Mouse (Mus musculus): ENCODE measurements around the gene Nfix. TPM values are rescaled to one million over a fixed set of nuclear protein-coding genes. Genes with fewer than 3 reads are reported as not detected.
A peak's percentile ranks its signal among the peaks of the same experiment; 100 is the strongest.

The Nfix gene
- polyA plus RNA-seq, 1 experiment from 2014 or later: 28.7 TPM

DNA sequence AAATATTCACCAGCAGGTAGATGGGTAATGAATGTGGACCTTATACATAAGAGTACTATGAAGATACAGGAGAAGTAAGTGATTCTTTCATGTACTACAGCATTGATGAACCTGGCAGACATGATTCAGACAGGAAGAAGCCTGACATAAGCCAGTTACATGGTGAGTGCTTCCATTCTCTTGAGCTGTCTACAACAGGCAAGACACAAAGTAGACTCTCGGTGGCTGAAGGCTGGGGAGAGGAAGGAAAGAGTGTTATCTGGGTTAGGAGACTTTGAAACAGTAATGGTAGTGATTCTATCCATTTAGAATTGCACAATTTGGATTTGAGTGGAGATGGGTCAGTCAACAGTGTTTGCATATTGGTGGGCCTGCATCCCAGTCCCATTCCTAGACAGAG lies 141.2 kb downstream of the Nfix start:
- WGBS: 81% methylated on average over 1 of the region's 1 CpGs
- Histone ChIP-seq H3K36me3 (no peaks in the 10 kb centered on the region), H3K4me1 (replicated peaks) (peaks cover 80% of the 10 kb centered on the region), H3K27me3 (no peaks in the 10 kb centered on the region), H3K27ac (replicated peaks) (0 out of 2 replicates have a peak overlapping the region, but pooled peaks have one; percentile 94), H3K4me2 (peak overlapping the region; percentile 87; the same call in 1 of the 2 replicates), H3K9ac (no peak overlapping the region), H3K9me3 (no peaks in the 10 kb centered on the region), H3K4me3 (no peak overlapping the region)
- no peak for ATAC-seq (ENCODE audit: low read depth)

DNA sequence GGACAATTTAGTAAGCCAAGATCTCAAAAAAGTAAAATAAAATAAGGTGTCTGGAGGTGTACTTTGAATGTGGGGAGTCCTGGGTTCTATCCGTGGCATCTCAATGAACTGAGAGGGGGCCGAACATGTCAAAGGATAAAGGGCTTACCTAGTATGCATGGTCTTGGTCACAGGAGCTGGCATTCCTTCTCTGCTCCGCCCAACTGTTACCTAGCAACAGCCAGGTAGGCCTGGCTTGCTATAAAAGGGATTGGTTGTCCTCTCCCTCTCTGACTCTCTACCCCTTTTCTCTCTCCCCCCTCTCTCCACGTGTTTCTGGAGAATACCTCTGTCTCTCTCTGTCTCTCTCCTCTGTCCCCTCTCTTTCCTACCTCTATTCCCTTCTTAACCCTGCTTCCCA lies 142.5 kb downstream of the Nfix start:
- Histone ChIP-seq H3K4me3 (no peak overlapping the region), H3K36me3 (no peaks in the 10 kb centered on the region), H3K9ac (no peak overlapping the region), H3K4me2 (no peak overlapping the region), H3K4me1 (replicated peaks) (peaks cover 80% of the 10 kb centered on the region), H3K9me3 (no peaks in the 10 kb centered on the region), H3K27ac (replicated peaks) (peak overlapping the region; percentile 87; the same call in 1 of the 2 replicates), H3K27me3 (no peaks in the 10 kb centered on the region)
- 55% methylated on average over 4 of the region's 4 CpGs for WGBS
- no peak for ATAC-seq (ENCODE audit: low read depth)

DNA sequence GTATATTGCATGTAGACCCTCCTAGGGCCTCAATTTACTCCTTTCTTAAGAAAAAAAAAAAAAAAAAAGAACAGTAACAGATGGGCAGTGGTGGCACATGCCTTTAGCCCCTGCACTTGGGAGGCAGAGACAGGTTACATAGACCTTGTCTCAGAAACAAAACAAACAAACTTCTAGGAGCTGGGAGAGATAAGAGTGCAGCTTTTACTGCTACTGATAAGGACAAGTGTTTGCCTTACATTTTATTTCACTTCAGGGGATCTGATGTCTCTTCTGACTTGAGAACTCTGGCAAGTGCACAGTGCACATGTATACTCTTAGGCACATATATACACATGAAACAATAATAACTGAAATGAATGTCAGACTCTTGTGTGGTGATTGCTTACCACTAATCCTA lies 142.9 kb downstream of the Nfix start:
- H3K4me3 ChIP-seq: peak overlapping the region; percentile 34
- H3K27ac ChIP-seq (replicated peaks): peak overlapping the region; percentile 87
- peaks cover 80% of the 10 kb centered on the region for H3K4me1 ChIP-seq (replicated peaks)

DNA sequence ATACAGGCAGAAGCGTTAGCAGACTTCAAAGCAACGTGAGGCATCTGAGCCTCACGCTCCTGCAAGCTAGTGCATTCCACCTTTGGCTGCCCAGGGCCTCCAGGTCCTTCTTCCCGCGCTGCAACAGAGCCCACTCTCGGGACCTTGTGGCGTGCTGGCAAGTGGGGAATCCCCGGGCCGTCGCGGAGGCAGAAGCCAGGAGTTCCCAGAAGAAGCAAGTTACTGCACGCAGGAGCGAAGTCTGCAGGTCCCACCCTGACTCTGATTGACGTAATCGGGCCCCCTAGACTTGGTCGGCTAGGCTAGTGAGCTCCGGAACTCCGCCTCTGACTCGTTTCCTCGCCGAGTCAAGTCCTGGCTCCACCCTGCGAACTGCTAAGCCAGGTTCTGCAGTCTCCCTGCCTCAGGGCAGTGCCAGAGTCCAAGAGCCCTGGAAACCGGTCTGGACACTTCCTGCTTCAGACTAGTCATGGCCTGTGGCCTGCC lies 143.5 kb downstream of the Nfix start:
- ATAC-seq (ENCODE audit: low read depth): no peak
- peak overlapping the region; percentile 67 for H3K9ac ChIP-seq
- peak overlapping the region; percentile 87 for H3K27ac ChIP-seq (replicated peaks)
- no peaks in the 10 kb centered on the region for H3K27me3 ChIP-seq
- H3K4me1 ChIP-seq (replicated peaks): peaks cover 74% of the 10 kb centered on the region
- peak overlapping the region; percentile 56 for H3K4me2 ChIP-seq
- under 1% methylated on average over 23 of the region's 23 CpGs for WGBS
- H3K9me3 ChIP-seq: no peaks in the 10 kb centered on the region
- H3K4me3 ChIP-seq: peak overlapping the region; percentile 34
- no peaks in the 10 kb centered on the region for H3K36me3 ChIP-seq

More for the DNA sequence above, 142.9 kb downstream of the Nfix start:
- Histone ChIP-seq H3K4me2 (peak overlapping the region; percentile 56), H3K9me3 (no peaks in the 10 kb centered on the region), H3K9ac (peak overlapping the region; percentile 67), H3K27me3 (no peaks in the 10 kb centered on the region), H3K36me3 (no peaks in the 10 kb centered on the region)
- no peak for ATAC-seq (ENCODE audit: low read depth)

DNA sequence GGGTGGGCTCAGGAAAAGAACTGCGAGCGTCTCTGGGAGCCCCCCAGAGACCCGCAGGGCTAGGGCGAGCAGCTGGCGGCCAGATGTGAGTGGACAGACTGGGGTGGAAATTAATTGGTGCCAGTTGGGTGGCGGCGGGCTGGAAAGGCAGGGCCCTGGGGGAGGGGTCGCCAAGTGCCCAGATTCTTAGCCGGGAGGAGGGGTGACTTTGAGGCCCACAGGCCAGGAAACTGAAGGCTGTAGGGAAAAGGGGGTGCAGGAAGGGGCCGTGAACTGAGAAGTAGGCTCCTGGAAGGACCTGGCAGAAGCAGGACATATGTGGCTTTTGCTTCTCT lies 144.0 kb downstream of the Nfix start:
- peaks cover 71% of the 10 kb centered on the region for H3K4me1 ChIP-seq (replicated peaks)
- H3K9me3 ChIP-seq: no peaks in the 10 kb centered on the region
- peak overlapping the region; percentile 34 for H3K4me3 ChIP-seq
- WGBS: 3% methylated on average over 10 of the region's 10 CpGs
- H3K9ac ChIP-seq: peak overlapping the region; percentile 67
- no peaks in the 10 kb centered on the region for H3K36me3 ChIP-seq
- ATAC-seq (ENCODE audit: low read depth): peak; percentile 34; the same call in 1 of the 2 replicates
- H3K27me3 ChIP-seq: no peaks in the 10 kb centered on the region
- H3K27ac ChIP-seq (replicated peaks): peak overlapping the region; percentile 87
- peak overlapping the region; percentile 56 for H3K4me2 ChIP-seq

DNA sequence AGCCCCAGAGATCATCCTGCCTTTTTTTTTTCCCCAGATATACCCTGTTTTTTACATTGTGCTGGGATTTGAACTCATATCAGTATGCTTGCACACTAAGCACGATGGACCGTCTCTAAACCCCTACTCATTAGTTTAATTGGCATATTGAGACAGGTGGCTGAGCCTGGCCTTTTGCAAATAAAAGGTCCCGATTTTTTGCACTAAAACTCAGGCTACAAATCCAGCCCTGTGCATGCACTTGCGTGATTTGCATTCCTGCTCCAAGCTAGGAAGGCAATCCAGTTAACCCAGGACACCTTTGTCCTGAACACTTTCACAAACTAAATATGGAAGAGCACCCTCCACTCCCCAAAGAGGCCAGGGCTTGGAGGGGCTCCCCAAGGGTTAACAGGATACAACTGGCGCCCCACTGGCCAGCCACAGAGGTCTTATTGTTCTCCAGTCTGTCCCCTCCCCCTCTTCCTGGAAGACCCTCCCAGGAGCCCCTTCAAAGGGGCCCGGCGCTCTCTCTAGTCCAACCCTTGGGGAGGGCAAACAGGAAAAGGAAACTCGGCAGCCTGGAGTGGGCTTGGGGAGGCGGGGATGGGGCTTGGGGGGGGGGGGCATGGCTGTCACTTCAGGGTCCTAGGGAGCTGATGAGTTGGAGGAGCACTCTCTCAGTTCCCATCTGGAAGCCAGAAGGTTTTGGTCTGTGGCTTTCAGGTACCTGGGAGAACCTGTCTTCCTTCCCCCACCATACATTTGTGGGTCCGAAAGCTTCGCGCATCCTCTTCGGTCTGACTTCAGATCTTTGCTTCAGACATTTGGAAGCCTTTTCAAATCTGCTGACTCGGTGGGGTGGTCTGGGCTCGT lies 144.6 kb downstream of the Nfix start:
- 1% methylated on average over 15 of the region's 15 CpGs for WGBS
- Histone ChIP-seq H3K27me3 (no peaks in the 10 kb centered on the region), H3K27ac (replicated peaks) (peak overlapping the region; percentile 87), H3K9ac (peak overlapping the region; percentile 67), H3K36me3 (no peaks in the 10 kb centered on the region), H3K4me1 (replicated peaks) (peaks cover 71% of the 10 kb centered on the region), H3K4me3 (peak overlapping the region; percentile 34), H3K9me3 (no peaks in the 10 kb centered on the region), H3K4me2 (peak overlapping the region; percentile 56)
- peak; percentile 82 for ATAC-seq (ENCODE audit: low read depth)

DNA sequence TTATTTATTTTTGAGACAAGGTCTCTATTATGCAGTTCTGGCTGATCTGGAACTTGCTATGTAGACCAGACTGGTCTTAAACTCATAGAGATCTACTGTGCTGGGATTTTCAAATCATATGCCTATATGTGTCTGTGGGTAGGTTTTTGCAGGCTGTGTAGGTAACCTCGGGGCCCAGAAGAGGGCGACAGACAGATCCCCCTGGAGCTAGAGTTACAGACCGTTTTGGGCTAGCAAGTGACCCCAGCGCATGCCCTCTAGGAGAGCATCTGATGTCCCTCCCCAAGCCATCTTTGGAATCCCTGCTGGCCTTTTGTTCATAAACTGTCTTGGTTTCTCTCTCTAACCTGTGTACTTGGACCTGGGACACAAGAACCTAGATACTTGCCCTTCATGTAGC lies 145.5 kb downstream of the Nfix start:
- no peaks in the 10 kb centered on the region for H3K27me3 ChIP-seq
- no peak overlapping the region for H3K4me2 ChIP-seq
- no peak overlapping the region for H3K4me3 ChIP-seq
- H3K9me3 ChIP-seq: no peaks in the 10 kb centered on the region
- no peak for ATAC-seq (ENCODE audit: low read depth)
- H3K27ac ChIP-seq (replicated peaks): peak overlapping the region; percentile 87
- no peak overlapping the region for H3K9ac ChIP-seq
- 49% methylated on average over 4 of the region's 4 CpGs for WGBS
- H3K4me1 ChIP-seq (replicated peaks): peaks cover 67% of the 10 kb centered on the region
- no peaks in the 10 kb centered on the region for H3K36me3 ChIP-seq

DNA sequence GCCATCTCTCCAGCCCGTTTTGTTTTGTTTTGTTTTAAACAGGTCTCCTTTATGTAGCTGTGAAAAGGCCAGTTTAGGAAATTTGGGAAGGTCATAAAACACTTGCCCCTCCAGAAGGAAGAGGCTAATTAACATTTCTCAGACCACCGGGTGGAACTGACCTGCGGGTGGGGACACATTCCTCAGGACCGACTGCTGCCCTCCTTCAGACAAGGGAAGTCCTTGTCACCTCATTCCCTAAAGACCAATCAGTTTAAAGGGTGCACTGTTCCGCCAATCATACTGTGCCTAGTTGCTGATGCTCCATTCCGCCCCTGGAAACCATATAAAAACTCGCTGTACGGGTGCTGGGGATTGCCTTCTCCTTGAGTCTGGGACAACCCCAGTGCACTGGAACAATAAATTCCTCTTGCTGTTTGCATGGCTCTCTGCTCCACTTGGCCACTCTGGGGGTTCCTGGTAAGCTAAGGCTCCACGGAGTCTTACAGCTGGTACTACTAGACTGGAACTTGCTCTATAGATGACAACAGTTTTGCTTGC lies 147.0 kb downstream of the Nfix start:
- peaks cover 57% of the 10 kb centered on the region for H3K4me1 ChIP-seq (replicated peaks)
- ATAC-seq (ENCODE audit: low read depth): no peak
- H3K27ac ChIP-seq (replicated peaks): peak overlapping the region; percentile 40; the same call in 1 of the 2 replicates
- 36% methylated on average over 9 of the region's 9 CpGs for WGBS
- no peak overlapping the region for H3K9ac ChIP-seq
- H3K36me3 ChIP-seq: no peaks in the 10 kb centered on the region
- 0 out of 2 replicates have a peak overlapping the region, but pooled peaks have one; percentile 9 for H3K4me2 ChIP-seq
- no peaks in the 10 kb centered on the region for H3K27me3 ChIP-seq
- no peaks in the 10 kb centered on the region for H3K9me3 ChIP-seq
- H3K4me3 ChIP-seq: no peak overlapping the region

DNA sequence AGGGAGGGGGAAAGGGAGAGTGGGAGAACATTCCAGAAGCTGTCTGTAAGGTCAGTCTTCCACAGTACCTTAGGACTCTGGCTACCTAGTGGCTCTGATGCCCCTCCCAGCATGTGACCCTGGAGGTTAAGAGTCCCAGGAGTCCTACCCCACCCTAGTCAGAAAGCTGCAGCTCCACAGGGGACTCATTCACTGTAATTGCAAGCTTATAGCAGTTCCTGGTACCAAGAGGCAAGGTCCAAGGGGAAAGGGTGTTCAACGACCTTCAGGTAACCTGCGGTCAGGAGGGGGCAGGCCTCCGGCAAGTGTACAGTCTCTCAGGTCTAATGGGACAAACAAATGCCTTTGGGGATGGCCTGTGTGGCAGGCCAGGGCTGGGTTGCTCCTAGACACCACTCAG lies 149.9 kb downstream of the Nfix start:
- Histone ChIP-seq H3K4me2 (no peak overlapping the region), H3K36me3 (no peaks in the 10 kb centered on the region), H3K27ac (replicated peaks) (peak overlapping the region; percentile 57), H3K9me3 (no peaks in the 10 kb centered on the region), H3K4me3 (no peak overlapping the region), H3K9ac (peak overlapping the region; percentile 34; the same call in 1 of the 2 replicates), H3K4me1 (replicated peaks) (peaks cover 37% of the 10 kb centered on the region), H3K27me3 (no peaks in the 10 kb centered on the region)
- WGBS: 30% methylated on average over 3 of the region's 3 CpGs
- ATAC-seq (ENCODE audit: low read depth): no peak

Other genes starting within 250 kb of the Nfix start
- gene Ier2, start 137.5 kb downstream of the Nfix start, polyA plus RNA-seq (2015; fragmentation: Nextera tagmentation; extraction: Ambion mirVana): 32.5 and 37.7 TPM in 2 replicates
- 53.6 and 55.5 TPM in 2 replicates for gene Trmt1, start 114.0 kb downstream of the Nfix start, polyA plus RNA-seq (2015; fragmentation: Nextera tagmentation; extraction: Ambion mirVana)
- 14.1 and 15.1 TPM in 2 replicates for gene Nacc1, start 112.5 kb downstream of the Nfix start, polyA plus RNA-seq (2015; fragmentation: Nextera tagmentation; extraction: Ambion mirVana)
- 2.8 and 3.6 TPM in 2 replicates for gene Lyl1, start 98.9 kb downstream of the Nfix start, polyA plus RNA-seq (2015; fragmentation: Nextera tagmentation; extraction: Ambion mirVana)
- 1.4 and 2.2 TPM in 2 replicates for gene G430095P16Rik, start 77.3 kb downstream of the Nfix start, polyA plus RNA-seq (2015; fragmentation: Nextera tagmentation; extraction: Ambion mirVana)
- 12.3 and 12.8 TPM in 2 replicates for gene Dand5, start 22.5 kb upstream of the Nfix start, polyA plus RNA-seq (2015; fragmentation: Nextera tagmentation; extraction: Ambion mirVana)
- 35.1 and 39.8 TPM in 2 replicates for gene Gadd45gip1, start 31.2 kb upstream of the Nfix start, polyA plus RNA-seq (2015; fragmentation: Nextera tagmentation; extraction: Ambion mirVana)
- gene Rad23a, start 40.3 kb upstream of the Nfix start, polyA plus RNA-seq (2015; fragmentation: Nextera tagmentation; extraction: Ambion mirVana): 69.9 and 74.2 TPM in 2 replicates
- gene Calr, start 46.6 kb upstream of the Nfix start, polyA plus RNA-seq (2015; fragmentation: Nextera tagmentation; extraction: Ambion mirVana): 766 and 971 TPM in 2 replicates
- gene Farsa, start 56.6 kb upstream of the Nfix start, polyA plus RNA-seq (2015; fragmentation: Nextera tagmentation; extraction: Ambion mirVana): 102 and 104 TPM in 2 replicates
- 16.4 and 16.6 TPM in 2 replicates for gene Syce2, start 71.8 kb upstream of the Nfix start, polyA plus RNA-seq (2015; fragmentation: Nextera tagmentation; extraction: Ambion mirVana)
- 37.2 and 37.3 TPM in 2 replicates for gene Gcdh, start 93.6 kb upstream of the Nfix start, polyA plus RNA-seq (2015; fragmentation: Nextera tagmentation; extraction: Ambion mirVana)
- 0.90 and 0.91 TPM in 2 replicates for gene Klf1, start 101.6 kb upstream of the Nfix start, polyA plus RNA-seq (2015; fragmentation: Nextera tagmentation; extraction: Ambion mirVana)
- gene Dnase2a, start 108.2 kb upstream of the Nfix start, polyA plus RNA-seq (2015; fragmentation: Nextera tagmentation; extraction: Ambion mirVana): 4.5 and 8.8 TPM in 2 replicates
- 62.7 and 70.3 TPM in 2 replicates for gene Mast1, start 137.0 kb upstream of the Nfix start, polyA plus RNA-seq (2015; fragmentation: Nextera tagmentation; extraction: Ambion mirVana)
- 1.4 and 1.6 TPM in 2 replicates for gene Rtbdn, start 146.6 kb upstream of the Nfix start, polyA plus RNA-seq (2015; fragmentation: Nextera tagmentation; extraction: Ambion mirVana)
- gene Gm49661, start 169.1 kb upstream of the Nfix start, polyA plus RNA-seq (2015; fragmentation: Nextera tagmentation; extraction: Ambion mirVana): not detected in 2 replicates
- gene Prdx2, start 169.2 kb upstream of the Nfix start, polyA plus RNA-seq (2015; fragmentation: Nextera tagmentation; extraction: Ambion mirVana): 1,236 and 1,369 TPM in 2 replicates
- 55.0 and 55.6 TPM in 2 replicates for gene Rnaseh2a, start 169.4 kb upstream of the Nfix start, polyA plus RNA-seq (2015; fragmentation: Nextera tagmentation; extraction: Ambion mirVana)
- 7.5 and 8.4 TPM in 2 replicates for gene Junb, start 178.4 kb upstream of the Nfix start, polyA plus RNA-seq (2015; fragmentation: Nextera tagmentation; extraction: Ambion mirVana)
- 22.8 and 25.0 TPM in 2 replicates for gene Hook2, start 190.3 kb upstream of the Nfix start, polyA plus RNA-seq (2015; fragmentation: Nextera tagmentation; extraction: Ambion mirVana)
- not detected in 2 replicates for gene Best2, start 214.2 kb upstream of the Nfix start, polyA plus RNA-seq (2015; fragmentation: Nextera tagmentation; extraction: Ambion mirVana)
- 148 and 151 TPM in 2 replicates for gene Asna1, start 224.9 kb upstream of the Nfix start, polyA plus RNA-seq (2015; fragmentation: Nextera tagmentation; extraction: Ambion mirVana)
- 147 and 170 TPM in 2 replicates for gene Trir, start 226.5 kb upstream of the Nfix start, polyA plus RNA-seq (2015; fragmentation: Nextera tagmentation; extraction: Ambion mirVana)
- 49.0 and 52.7 TPM in 2 replicates for gene Tnpo2, start 236.6 kb upstream of the Nfix start, polyA plus RNA-seq (2015; fragmentation: Nextera tagmentation; extraction: Ambion mirVana)

Data from neural tube, embryonic 13.5 days (tissue).